Mouse (Mus musculus) midbrain, embryonic 15.5 days (tissue): Measurements from ENCODE around the gene Hp. TPM values are rescaled to one million over a fixed set of nuclear protein-coding genes. Genes with fewer than 3 reads are reported as not detected.
A peak's percentile ranks its signal among the peaks of the same experiment; 100 is the strongest.

ENCODE experiments used
- ATAC-seq: fragments of 200-750 bp; cut with Nextera tagmentation; replicated peaks from 2 replicates; pipeline ENCODE4 v1.8.0; 2017; ENCODE audit warnings: moderate TSS enrichment
- H3K27ac ChIP-seq: fragments of 300-500 bp; sonication (generic); 2 replicates; pipeline ENCODE4 v1.5.1; 2015; ENCODE audit warnings: mild to moderate bottlenecking, inconsistent platforms
- H3K27me3 ChIP-seq: fragments of 300-500 bp; sonication (generic); replicated peaks from 2 replicates; pipeline ENCODE4 v1.6.1; 2015; ENCODE audit warnings: inconsistent platforms
- H3K36me3 ChIP-seq: fragments of 300-500 bp; sonication (generic); replicated peaks from 2 replicates; pipeline ENCODE4 v1.6.1; 2015; ENCODE audit warnings: inconsistent platforms
- H3K4me1 ChIP-seq: fragments of 300-500 bp; sonication (generic); 2 replicates; pipeline ENCODE4 v1.6.1; 2015; ENCODE audit warnings: inconsistent platforms
- H3K4me2 ChIP-seq: fragments of 300-500 bp; sonication (generic); 2 replicates; pipeline ENCODE4 v1.6.1; 2015; ENCODE audit warnings: inconsistent platforms, mild to moderate bottlenecking, moderate library complexity
- H3K4me3 ChIP-seq: fragments of 300-500 bp; sonication (generic); 2 replicates; pipeline ENCODE4 v1.5.1; 2015; ENCODE audit warnings: mild to moderate bottlenecking, inconsistent platforms
- H3K9ac ChIP-seq: fragments of 300-500 bp; sonication (generic); 2 replicates; pipeline ENCODE4 v1.6.1; 2015; ENCODE audit warnings: mild to moderate bottlenecking, inconsistent platforms
- H3K9me3 ChIP-seq: fragments of 300-500 bp; sonication (generic); 2 replicates; pipeline ENCODE4 v1.6.1; 2016; ENCODE audit warnings: inconsistent platforms
- WGBS: fragments of 180-500 bp; shearing (Covaris S2); methylation state at CpG from one replicate; pipeline ENCODE4 v1.1.7; 2015; ENCODE audit warnings: mixed read lengths; 5-methylcytosine and 5-hydroxymethylcytosine counted together
- polyA plus RNA-seq: library from polyadenylated mRNA; unstranded; fragments of >200 nt; fragmentation: Nextera tagmentation; extraction: Ambion mirVana; gene quantifications from 2 replicates; pipeline ENCODE4 v1.2.1, GENCODE M21; 2015

Gene Hp
- polyA plus RNA-seq, 1 experiment from 2014 or later: 0.49 TPM

DNA sequence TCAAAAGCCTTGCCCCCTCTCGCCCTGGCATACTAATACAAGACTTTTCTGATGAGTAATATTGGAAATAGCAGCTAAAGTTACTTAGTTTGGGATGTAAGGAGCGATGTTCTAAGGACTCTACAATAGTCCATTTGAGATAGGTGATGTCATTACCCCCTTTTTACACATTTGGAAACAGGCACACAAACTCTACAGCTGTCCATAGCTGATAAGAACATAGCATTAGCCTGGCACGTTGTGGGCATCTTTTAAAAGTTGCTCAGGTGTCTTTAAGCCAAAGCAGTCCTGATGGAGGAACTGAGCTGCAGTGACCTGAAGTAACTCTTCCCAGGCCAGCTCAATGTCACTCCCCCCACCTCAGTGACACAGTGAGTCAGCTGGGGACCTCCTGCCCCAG is 12.4 kb upstream of the Hp start:
- Histone ChIP-seq H3K27me3 (no peaks in the 10 kb centered on the region), H3K4me2 (no peak overlapping the region), H3K4me1 (no peaks in the 10 kb centered on the region), H3K9ac (no peak overlapping the region), H3K27ac (no peak overlapping the region), H3K4me3 (no peak overlapping the region), H3K36me3 (no peaks in the 10 kb centered on the region), H3K9me3 (no peaks in the 10 kb centered on the region)
- 87% methylated on average over 3 of the region's 3 CpGs for WGBS
- ATAC-seq: no peak

DNA sequence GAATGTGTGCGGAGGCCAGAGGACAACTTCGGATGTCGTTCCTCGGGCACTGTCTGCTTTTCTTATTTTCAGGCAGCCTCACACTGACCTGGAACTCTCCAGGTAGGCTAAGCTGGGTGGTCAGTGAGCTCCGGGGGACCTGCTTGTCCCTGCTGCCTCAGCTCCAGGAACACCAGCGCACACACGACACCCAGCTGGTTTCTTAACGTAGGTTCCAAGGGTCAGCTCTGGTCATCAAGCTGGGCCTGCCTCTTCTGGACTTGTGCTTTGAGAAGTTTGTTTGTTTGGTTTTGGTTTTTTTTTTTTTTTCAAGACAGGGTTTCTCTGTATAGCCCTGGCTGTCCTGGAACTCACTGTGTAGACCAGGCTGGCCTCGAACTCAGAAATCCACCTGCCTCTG is 11.9 kb upstream of the Hp start:
- no peak overlapping the region for H3K4me3 ChIP-seq
- no peaks in the 10 kb centered on the region for H3K36me3 ChIP-seq
- ATAC-seq: no peak
- H3K9me3 ChIP-seq: no peaks in the 10 kb centered on the region
- no peak overlapping the region for H3K9ac ChIP-seq
- 89% methylated on average over 9 of the region's 9 CpGs for WGBS
- no peak overlapping the region for H3K4me2 ChIP-seq
- H3K27me3 ChIP-seq: no peaks in the 10 kb centered on the region
- H3K4me1 ChIP-seq: no peaks in the 10 kb centered on the region
- H3K27ac ChIP-seq: no peak overlapping the region

DNA sequence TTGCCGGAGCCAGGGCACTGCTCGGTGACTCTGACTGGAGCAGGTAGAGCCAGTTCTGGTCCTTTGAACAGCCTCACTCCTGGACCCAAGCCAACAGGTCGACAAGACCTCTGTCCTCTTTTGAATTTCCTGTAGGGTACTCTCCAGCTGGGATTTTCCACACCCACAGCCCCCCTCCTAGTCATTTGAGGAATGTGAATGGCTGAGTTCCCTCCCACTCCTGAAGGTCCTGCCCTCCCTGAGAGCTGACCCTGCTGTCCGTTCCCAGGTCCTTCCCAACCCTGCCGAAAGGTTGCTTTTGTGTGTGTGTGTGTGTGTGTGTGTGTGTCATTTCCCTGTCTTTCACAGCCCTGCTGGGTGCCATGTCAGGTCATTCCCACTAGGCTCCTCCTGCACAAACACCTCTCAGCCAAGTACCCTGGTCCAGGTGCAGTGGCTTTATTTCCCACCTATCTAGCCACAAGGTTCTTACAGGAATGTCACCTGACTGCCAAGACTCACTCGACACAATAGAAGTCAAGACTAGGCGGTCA is 8.1 kb upstream of the Hp start:
- no peak overlapping the region for H3K4me3 ChIP-seq
- H3K9ac ChIP-seq: no peak overlapping the region
- H3K27ac ChIP-seq: no peak overlapping the region
- H3K4me1 ChIP-seq: no peaks in the 10 kb centered on the region
- H3K9me3 ChIP-seq: no peaks in the 10 kb centered on the region
- 67% methylated on average over 7 of the region's 7 CpGs for WGBS
- no peaks in the 10 kb centered on the region for H3K27me3 ChIP-seq
- no peaks in the 10 kb centered on the region for H3K36me3 ChIP-seq
- ATAC-seq: no peak
- no peak overlapping the region for H3K4me2 ChIP-seq

DNA sequence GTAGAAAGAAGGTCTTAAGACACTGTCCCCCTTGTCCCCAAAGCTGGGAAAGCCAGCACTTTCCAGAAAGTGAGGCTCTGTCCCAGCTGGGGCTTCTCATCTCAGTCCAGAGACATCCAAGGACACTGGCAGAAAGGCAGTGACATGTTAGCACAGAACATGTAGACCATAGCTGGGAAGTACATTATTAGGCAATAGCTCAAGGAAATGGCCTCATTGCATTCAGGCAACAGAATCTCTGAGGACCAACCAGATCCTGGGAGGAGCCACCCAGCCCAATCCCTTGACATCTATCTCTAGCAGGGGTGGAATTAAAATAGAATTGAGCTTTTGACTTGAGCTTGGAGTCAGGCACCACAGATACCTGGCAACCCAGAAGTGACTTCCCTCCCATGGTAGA is 6.7 kb upstream of the Hp start:
- no peaks in the 10 kb centered on the region for H3K9me3 ChIP-seq
- H3K4me1 ChIP-seq: no peaks in the 10 kb centered on the region
- ATAC-seq: no peak
- no peak overlapping the region for H3K4me2 ChIP-seq
- H3K9ac ChIP-seq: no peak overlapping the region
- no peak overlapping the region for H3K27ac ChIP-seq
- H3K36me3 ChIP-seq: no peaks in the 10 kb centered on the region
- no peak overlapping the region for H3K4me3 ChIP-seq
- no peaks in the 10 kb centered on the region for H3K27me3 ChIP-seq

DNA sequence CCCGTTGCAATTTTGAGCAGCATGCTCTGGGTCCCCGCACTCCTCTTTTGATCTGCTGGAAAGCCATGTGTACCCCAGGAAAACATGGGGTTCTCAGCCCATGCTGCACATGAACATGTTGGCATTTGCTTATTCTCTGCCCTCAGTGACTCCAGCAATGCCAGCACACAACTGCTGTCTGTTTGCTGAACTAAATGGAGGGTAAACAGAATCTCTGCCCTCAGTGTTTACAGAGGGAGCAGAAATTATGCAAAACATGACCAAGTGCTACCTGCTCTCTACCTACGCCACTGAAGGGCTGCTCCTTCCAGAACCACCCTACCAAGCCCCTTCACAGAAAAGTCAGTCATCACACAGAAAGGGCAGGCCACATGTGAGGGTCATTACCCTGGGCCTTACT is 5.9 kb upstream of the Hp start:
- no peak for ATAC-seq
- Histone ChIP-seq H3K27me3 (no peaks in the 10 kb centered on the region), H3K4me3 (no peak overlapping the region), H3K36me3 (no peaks in the 10 kb centered on the region), H3K27ac (no peak overlapping the region), H3K9me3 (no peaks in the 10 kb centered on the region), H3K4me2 (no peak overlapping the region), H3K9ac (no peak overlapping the region), H3K4me1 (no peaks in the 10 kb centered on the region)
- 83% methylated on average over 3 of the region's 3 CpGs for WGBS

DNA sequence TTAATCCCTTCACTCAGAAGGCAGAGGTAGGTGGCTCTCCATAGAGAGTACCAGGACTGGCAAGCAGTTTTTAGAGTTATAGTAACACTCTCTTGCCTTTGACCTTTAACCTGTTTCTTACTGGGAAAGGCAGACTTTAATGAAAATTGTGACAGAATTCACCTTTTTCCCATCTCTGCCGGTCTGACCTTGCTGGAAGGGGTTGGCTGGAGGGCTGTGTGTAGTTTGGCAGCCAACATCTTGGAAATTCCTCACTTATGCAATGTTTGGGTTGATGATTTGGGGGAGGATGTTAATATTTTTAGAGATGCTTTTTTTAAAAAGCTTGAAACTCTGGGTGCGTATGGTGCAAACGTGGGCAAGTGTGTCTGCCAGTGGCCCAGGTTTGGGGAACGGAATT is 5.3 kb upstream of the Hp start:
- ATAC-seq: no peak
- H3K4me1 ChIP-seq: no peaks in the 10 kb centered on the region
- H3K4me2 ChIP-seq: no peak overlapping the region
- no peak overlapping the region for H3K27ac ChIP-seq
- no peak overlapping the region for H3K9ac ChIP-seq
- no peaks in the 10 kb centered on the region for H3K27me3 ChIP-seq
- no peak overlapping the region for H3K4me3 ChIP-seq
- no peaks in the 10 kb centered on the region for H3K9me3 ChIP-seq
- no peaks in the 10 kb centered on the region for H3K36me3 ChIP-seq
- 89% methylated on average over 4 of the region's 4 CpGs for WGBS

DNA sequence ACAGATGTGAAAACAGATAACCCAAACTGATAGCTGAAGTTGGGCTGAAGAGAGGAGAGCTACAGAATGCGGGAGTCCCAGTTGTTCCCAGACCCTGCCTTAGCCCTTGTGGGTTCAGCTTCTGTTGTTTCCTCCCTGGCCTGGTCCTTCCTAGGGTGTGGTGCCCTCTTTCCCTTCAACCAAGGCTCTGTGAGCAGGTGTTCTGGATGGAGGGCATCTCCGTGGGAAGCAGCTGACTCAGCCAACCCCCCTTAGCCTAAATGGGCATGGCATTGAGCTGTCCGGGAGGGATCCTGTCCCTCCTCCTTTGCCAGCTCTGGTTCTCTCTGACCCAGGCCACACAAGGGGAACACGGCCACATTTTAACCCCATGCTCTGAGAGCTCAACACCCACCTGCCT is 2.7 kb downstream of the Hp start:
- ATAC-seq: no peak
- H3K36me3 ChIP-seq: no peaks in the 10 kb centered on the region
- H3K27ac ChIP-seq: no peak overlapping the region
- H3K27me3 ChIP-seq: no peaks in the 10 kb centered on the region
- 77% methylated on average over 4 of the region's 4 CpGs for WGBS
- H3K9me3 ChIP-seq: no peaks in the 10 kb centered on the region
- no peak overlapping the region for H3K9ac ChIP-seq
- H3K4me1 ChIP-seq: no peaks in the 10 kb centered on the region
- H3K4me2 ChIP-seq: no peak overlapping the region
- no peak overlapping the region for H3K4me3 ChIP-seq

DNA sequence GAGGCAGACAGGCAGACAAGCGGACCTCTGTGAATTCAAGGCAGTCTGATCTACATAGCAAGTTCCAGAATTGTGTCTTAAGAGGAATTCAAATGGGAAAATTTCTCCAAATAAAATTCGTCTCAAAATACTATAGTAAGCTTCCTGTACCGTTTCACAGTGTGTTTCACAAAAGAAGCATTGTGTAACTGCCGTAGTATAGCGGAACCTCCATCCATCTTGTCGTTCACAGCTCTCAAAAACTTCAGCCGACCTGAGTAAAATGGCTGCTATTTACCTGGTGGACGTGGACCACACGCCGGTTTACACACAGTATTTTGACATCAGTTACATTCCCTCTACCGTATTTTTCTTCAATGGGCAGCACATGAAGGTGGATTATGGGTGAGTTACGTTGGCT is 7.8 kb downstream of the Hp start:
- Histone ChIP-seq H3K27ac (no peak overlapping the region), H3K27me3 (no peaks in the 10 kb centered on the region), H3K9me3 (no peaks in the 10 kb centered on the region), H3K4me3 (no peak overlapping the region), H3K4me1 (peaks cover 8% of the 10 kb centered on the region), H3K4me2 (no peak overlapping the region), H3K36me3 (peaks cover 5% of the 10 kb centered on the region), H3K9ac (no peak overlapping the region)
- no peak for ATAC-seq
- WGBS: 92% methylated on average over 12 of the region's 12 CpGs

DNA sequence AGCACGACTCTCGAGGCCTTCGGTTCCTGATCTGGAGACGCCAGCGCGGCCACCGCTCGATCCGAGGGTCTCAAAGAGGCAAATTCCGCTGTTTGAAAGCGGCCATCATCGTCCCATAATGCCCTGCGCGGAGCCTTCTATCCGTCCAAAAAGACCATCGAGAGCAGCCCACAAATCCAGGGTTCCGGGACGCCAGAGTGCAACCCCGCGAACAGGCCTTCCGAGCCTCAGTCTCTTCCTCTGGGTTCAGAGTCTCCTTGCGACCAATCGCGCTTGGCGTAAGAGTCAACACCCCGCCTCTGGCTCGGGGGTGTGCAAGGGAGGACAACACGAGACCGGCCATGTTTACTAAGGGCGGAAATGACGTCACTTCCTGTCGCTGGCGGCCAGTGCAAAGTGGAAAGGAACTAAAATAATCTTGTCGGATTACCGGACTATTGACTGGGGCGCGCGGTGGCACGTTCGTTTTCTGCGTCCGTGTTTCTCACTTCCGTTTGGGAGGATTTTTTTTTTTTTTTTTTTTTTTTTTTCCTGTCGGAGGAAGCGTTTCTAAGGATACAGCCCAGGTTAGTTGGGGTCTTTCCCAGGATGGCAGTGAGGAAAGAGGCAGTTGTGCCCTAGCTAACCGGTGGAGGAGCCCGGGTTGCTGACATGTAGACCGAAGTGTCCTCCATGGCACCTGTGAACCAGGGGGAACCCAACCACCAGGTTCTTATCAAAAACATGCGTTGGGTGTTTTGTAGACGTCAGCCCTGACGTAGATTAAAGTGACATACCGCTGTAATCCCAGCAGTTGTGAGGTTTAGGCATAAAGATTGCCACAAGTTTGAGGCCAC is 13.3 kb downstream of the Hp start, which contains the start of the genes Dhx38 and Txnl4b:
Gene Dhx38, minus strand, starts transcription at position 364 of the 836 bp plus-strand sequence.
Gene Txnl4b, plus strand, starts transcription at position 395 of the 836 bp plus-strand sequence.
- H3K9me3 ChIP-seq: no peaks in the 10 kb centered on the region
- ATAC-seq: peak; percentile 100
- H3K27me3 ChIP-seq: no peaks in the 10 kb centered on the region
- whole genome bisulfite sequencing: under 1% methylated on average over 52 of the region's 52 CpGs
- H3K27ac ChIP-seq: peak within 1 kb of the TSS; percentile 92
- H3K36me3 ChIP-seq: peaks cover 21% of the 10 kb centered on the region
- H3K4me2 ChIP-seq: peak within 1 kb of the TSS; percentile 87
- peak within 1 kb of the TSS; percentile 88 for H3K4me3 ChIP-seq
- peaks cover 23% of the 10 kb centered on the region for H3K4me1 ChIP-seq
- H3K9ac ChIP-seq: peak within 1 kb of the TSS; percentile 95

DNA sequence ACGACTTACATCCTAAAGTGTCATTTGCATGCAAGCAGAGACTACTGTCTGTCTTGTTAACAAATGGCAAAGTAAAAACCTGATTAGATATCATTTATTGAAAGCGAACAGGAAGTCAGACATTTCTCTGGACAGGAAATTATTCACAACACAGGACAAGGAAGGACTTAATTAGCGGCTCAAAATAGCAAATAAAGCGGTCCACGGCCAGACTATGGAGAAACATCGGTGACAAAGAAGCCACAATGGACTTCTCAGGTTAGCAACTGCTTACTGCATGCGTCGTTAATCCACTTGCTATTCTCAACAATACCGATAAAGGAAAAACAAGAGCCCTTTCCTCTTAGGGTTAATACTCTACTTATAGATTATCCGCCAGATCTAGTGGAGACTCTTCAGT is 14.2 kb downstream of the Hp start:
- Histone ChIP-seq H3K27me3 (no peaks in the 10 kb centered on the region), H3K4me2 (peak overlapping the region; percentile 87), H3K4me1 (peaks cover 23% of the 10 kb centered on the region), H3K9me3 (no peaks in the 10 kb centered on the region), H3K27ac (peak overlapping the region; percentile 92; the same call in 1 of the 2 replicates), H3K36me3 (peaks cover 28% of the 10 kb centered on the region), H3K4me3 (peak overlapping the region; percentile 88), H3K9ac (peak overlapping the region; percentile 95)
- WGBS: 6% methylated on average over 10 of the region's 10 CpGs
- no peak for ATAC-seq

DNA sequence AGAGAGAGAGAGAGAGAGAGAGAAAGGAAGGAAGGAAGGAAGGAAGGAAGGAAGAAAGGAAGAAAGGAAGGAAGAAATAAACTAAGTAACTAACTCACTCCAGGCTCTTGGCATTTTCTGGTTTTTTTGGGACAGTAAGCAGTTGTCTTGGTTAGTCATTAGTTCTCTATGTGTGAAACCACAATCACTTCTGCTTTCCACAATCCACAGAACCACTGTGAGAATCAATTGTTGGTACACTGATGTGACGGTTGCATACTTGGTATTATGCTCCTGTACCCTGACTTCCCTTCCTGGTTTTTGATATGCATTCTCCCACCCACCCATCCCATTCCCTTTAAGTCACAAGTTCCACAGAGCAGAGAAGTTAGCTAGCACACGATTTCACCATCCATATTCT is 15.1 kb downstream of the Hp start:
- H3K36me3 ChIP-seq: peaks cover 37% of the 10 kb centered on the region
- 0 out of 2 replicates have a peak overlapping the region, but pooled peaks have one; percentile 87 for H3K4me2 ChIP-seq
- no peak overlapping the region for H3K27ac ChIP-seq
- H3K4me1 ChIP-seq: peaks cover 23% of the 10 kb centered on the region
- H3K9ac ChIP-seq: no peak overlapping the region
- 73% methylated on average over 2 of the region's 2 CpGs for WGBS
- no peaks in the 10 kb centered on the region for H3K27me3 ChIP-seq
- ATAC-seq: no peak
- no peaks in the 10 kb centered on the region for H3K9me3 ChIP-seq
- H3K4me3 ChIP-seq: no peak overlapping the region

DNA sequence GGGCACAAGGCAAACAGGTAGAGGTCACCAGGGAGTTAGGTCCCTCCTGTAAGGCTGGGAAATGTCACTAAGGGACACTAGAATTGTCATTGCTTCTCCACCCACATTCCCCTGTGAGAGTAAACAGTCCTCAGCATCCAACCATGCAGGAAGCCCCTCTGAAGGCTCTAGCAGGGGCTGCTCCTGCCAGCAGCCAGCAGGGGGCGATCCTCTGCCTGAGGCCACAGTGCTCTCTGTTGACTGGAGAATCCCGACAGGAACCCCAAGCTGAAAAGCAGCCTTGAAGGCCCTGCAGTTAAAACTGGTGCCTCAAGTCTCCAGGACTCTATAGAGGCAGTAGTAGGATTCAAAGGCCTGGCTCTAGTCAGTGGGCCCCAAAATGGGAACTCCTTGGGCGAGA is 27.3 kb downstream of the Hp start:
- Histone ChIP-seq H3K9me3 (no peaks in the 10 kb centered on the region), H3K4me1 (no peaks in the 10 kb centered on the region), H3K4me2 (no peak overlapping the region), H3K27me3 (no peaks in the 10 kb centered on the region), H3K4me3 (no peak overlapping the region), H3K36me3 (peaks cover 82% of the 10 kb centered on the region), H3K9ac (no peak overlapping the region), H3K27ac (no peak overlapping the region)
- WGBS: 44% methylated on average over 3 of the region's 3 CpGs
- no peak for ATAC-seq

DNA sequence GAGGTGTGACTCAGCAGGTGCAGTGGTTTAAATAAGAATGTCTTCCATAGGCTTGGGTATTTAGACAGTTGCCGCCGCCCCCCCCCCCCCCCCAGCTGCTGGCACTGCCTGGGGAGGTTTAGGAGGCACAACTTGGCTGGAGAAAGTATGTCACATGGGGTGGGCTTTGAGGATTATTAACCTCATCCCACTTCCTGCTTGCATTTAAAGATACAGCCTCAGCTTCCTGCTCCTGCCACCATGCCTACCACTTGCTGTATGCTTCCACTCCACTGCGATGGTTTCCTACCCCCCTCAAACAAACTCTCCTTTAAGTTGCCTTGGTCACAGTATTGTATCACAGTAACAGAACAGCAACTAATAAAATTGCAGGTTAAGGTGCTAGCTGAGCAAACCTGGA is 34.9 kb downstream of the Hp start:
- H3K4me1 ChIP-seq: no peaks in the 10 kb centered on the region
- no peak overlapping the region for H3K4me2 ChIP-seq
- no peak overlapping the region for H3K4me3 ChIP-seq
- H3K9ac ChIP-seq: no peak overlapping the region
- H3K27ac ChIP-seq: no peak overlapping the region
- 43% methylated on average over 3 of the region's 3 CpGs for WGBS
- no peaks in the 10 kb centered on the region for H3K27me3 ChIP-seq
- no peaks in the 10 kb centered on the region for H3K9me3 ChIP-seq
- ATAC-seq: no peak
- H3K36me3 ChIP-seq: peaks cover 14% of the 10 kb centered on the region; the same call in 1 of the 2 replicates
